34 mouse cellular contexts compared by ENCODE assay signal in the genomic region with DNA sequence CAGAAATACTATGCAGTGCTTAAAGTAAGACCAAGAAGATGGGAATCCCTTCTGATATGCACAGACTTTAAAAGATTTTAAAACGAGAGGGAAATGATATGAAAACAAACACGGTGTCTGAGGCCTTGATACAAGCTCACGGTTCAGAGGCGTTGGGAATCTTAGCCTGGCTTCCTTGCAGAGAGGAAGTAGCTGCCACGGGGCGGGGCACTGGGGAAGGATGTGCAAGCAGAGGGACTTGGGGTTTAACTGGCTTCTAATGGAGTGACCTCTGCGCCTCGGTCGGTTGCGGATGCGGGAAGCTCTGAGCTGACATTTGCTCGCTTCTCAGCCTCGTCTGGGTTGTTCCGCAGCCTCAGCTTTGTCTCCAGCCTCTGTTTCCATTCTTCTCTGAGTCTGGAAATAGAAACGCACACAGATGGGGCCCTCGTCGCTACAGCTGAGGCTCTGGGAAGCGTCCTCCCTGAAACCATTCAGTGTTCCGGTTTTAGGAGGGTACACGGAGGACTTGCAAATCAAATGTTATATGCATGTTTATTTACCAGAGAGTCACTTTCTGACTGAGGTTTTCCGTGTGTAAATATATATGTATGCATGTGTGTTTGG. TPM values are rescaled to one million over a fixed set of nuclear protein-coding genes. Genes with fewer than 3 reads are reported as not detected.
DNase-seq lines count a peak whose midpoint lies in the region; ATAC-seq and TF ChIP-seq lines count a peak whose summit lies in the region.
"Had no signal": no experiment of that assay in that cellular context is flagged by ENCODE, and none has a peak within 500 bp of the region (broad histone marks: within the 10 kb centered on the region; RNA-seq: fewer than 3 reads in every experiment).

No protein-coding gene starts in this region.

- no peaks in the 10 kb centered on the region for H3K27me3 ChIP-seq in stomach, postnatal 0 days (ENCODE audit: control insufficient read depth, insufficient read depth, low read length)
- H3K27me3 ChIP-seq: embryonic facial prominence, embryonic 12.5 days; liver, embryonic 15.5 days; lung, embryonic 15.5 days had no signal

- H3K9me3 ChIP-seq in stomach, postnatal 0 days (ENCODE audit: control insufficient read depth, low read length): no peaks in the 10 kb centered on the region
- H3K9me3 ChIP-seq: embryonic facial prominence, embryonic 12.5 days; limb, embryonic 10.5 days; liver, embryonic 15.5 days; lung, embryonic 15.5 days; megakaryocyte, embryonic 14.5 days had no signal

- H3K9ac ChIP-seq in stomach, postnatal 0 days (ENCODE audit: low read length): no peak overlapping the region
- H3K9ac ChIP-seq: embryonic facial prominence, embryonic 12.5 days; forebrain, postnatal 0 days; hindbrain, embryonic 14.5 days; liver, embryonic 15.5 days; lung, embryonic 15.5 days had no signal

- H3K4me3 ChIP-seq in layer of hippocampus, adult 2 months: no peak overlapping the region
- H3K4me3 ChIP-seq in stomach, postnatal 0 days (ENCODE audit: low read depth, low read length): no peak overlapping the region
- H3K4me3 ChIP-seq: embryonic facial prominence, embryonic 12.5 days; gastrocnemius, adult 2 months; limb, embryonic 10.5 days; liver, embryonic 15.5 days; lung, embryonic 15.5 days; megakaryocyte, embryonic 14.5 days had no signal

- H3K4me2 ChIP-seq in stomach, postnatal 0 days (replicated peaks; ENCODE audit: low read depth): no peak overlapping the region
- H3K4me2 ChIP-seq: embryonic facial prominence, embryonic 12.5 days; hindbrain, embryonic 14.5 days; liver, embryonic 15.5 days; lung, embryonic 15.5 days had no signal

- 0 out of 2 replicates have a peak overlapping the region, but pooled peaks have one; percentile 36 for H3K27ac ChIP-seq in layer of hippocampus, adult 2 months
- H3K27ac ChIP-seq in stomach, postnatal 0 days (replicated peaks): no peak overlapping the region
- H3K27ac ChIP-seq: embryonic facial prominence, embryonic 12.5 days; gastrocnemius, adult 2 months; hindbrain, embryonic 14.5 days; kidney, postnatal 0 days; limb, embryonic 10.5 days; liver, embryonic 15.5 days; lung, embryonic 15.5 days had no signal

- H3K36me3 ChIP-seq in stomach, postnatal 0 days (ENCODE audit: control insufficient read depth, insufficient read depth, low read length): no peaks in the 10 kb centered on the region
- H3K36me3 ChIP-seq: embryonic facial prominence, embryonic 12.5 days; limb, embryonic 10.5 days; liver, embryonic 15.5 days; lung, embryonic 15.5 days had no signal

- WGBS in stomach, postnatal 0 days: 48% methylated on average over 21 of the region's 21 CpGs

- no peaks in the 10 kb centered on the region for H3K4me1 ChIP-seq in stomach, postnatal 0 days (replicated peaks; ENCODE audit: control insufficient read depth, insufficient read depth)
- H3K4me1 ChIP-seq: liver, embryonic 15.5 days; lung, embryonic 15.5 days had no signal

- DNase-seq in layer of hippocampus, adult 2 months (ENCODE audit: low spot score in 2 of 2): no peak
- DNase-seq in layer of hippocampus, adult 8-10 months (ENCODE audit: low spot score in 2 of 2): no peak
- DNase-seq in thymus, postnatal 25 days: peak; percentile 29
- DNase-seq in thymus, postnatal 14 days: no peak
- peak; percentile 58 for DNase-seq in R1 (ENCODE audit: low read depth, low spot score)
- no peak for DNase-seq in ovary, postnatal 36 days (ENCODE audit: low spot score)
- DNase-seq in stomach, postnatal 0 days (ENCODE audit: low spot score): no peak
- DNase-seq: adrenal gland, adult 2 months; cerebellum, adult 11-12 months; cerebellum, postnatal 25 days; forebrain, postnatal 0 days; gastrocnemius, adult 2 months; heart, postnatal 36 days; kidney, adult 2 months; liver; lung, postnatal 36 days; right cerebral cortex, postnatal 14 days had no signal

- no peak for ATAC-seq in stomach, postnatal 0 days (ENCODE audit: low FRiP score, low TSS enrichment)
- ATAC-seq: forebrain, postnatal 0 days had no signal

- TF ChIP-seq CTCF in layer of hippocampus, adult 2 months (conservative IDR thresholded peaks at IDR 0.05): no peak
- no peak for TF ChIP-seq CTCF in stomach, postnatal 0 days (IDR thresholded peaks at IDR 0.05; ENCODE audit: low read depth)

- no peak for TF ChIP-seq EP300 in stomach, postnatal 0 days (optimal IDR thresholded peaks at IDR 0.05)

RNA-seq across cellular contexts. Expression of gene Fam240a, which starts 1.9 kb away (rescaled TPM):
- not detected for total RNA-seq in layer of hippocampus, adult 2 months (2021)
- not detected for total RNA-seq in layer of hippocampus, adult 8-10 months (2022)
- polyA plus RNA-seq in stomach, postnatal 0 days (2015; fragmentation: Nextera tagmentation; extraction: Ambion mirVana): not detected in 2 replicates
- total RNA-seq: adrenal gland, adult 2 months; adrenal gland, postnatal 4 days; forebrain, postnatal 0 days; heart, postnatal 36 days; layer of hippocampus, postnatal 14 days; left cerebral cortex, adult 8-10 months; midbrain, postnatal 0 days had no signal
- polyA plus RNA-seq: adrenal gland, adult 2 months; C2C12; embryonic facial prominence, embryonic 12.5 days; forebrain, embryonic 11.5 days; hindbrain, embryonic 14.5 days; intestine, embryonic 14.5 days; kidney, adult 2 months; kidney, postnatal 0 days; large intestine, adult 2 months; limb, embryonic 10.5 days; liver, embryonic 15.5 days; lung, embryonic 15.5 days; midbrain, postnatal 0 days had no signal

RNA-seq across cellular contexts. Expression of gene Tdgf1, which starts 31.2 kb away (rescaled TPM):
- under 1 TPM; 0.49 TPM for total RNA-seq in layer of hippocampus, adult 2 months (2021)
- total RNA-seq in layer of hippocampus, adult 8-10 months (2022): 1 to 10 TPM in 1 of 4 experiments, under 1 TPM in 2, not detected in 1; 0.62 to 1.2 (median 0.74) TPM
- 0.07 TPM in 1 of 2 replicates, not detected in the other for polyA plus RNA-seq in stomach, postnatal 0 days (2015; fragmentation: Nextera tagmentation; extraction: Ambion mirVana)
- total RNA-seq: adrenal gland, adult 2 months; forebrain, postnatal 0 days; gastrocnemius, adult 2 months; gastrocnemius, postnatal 4 days; heart, postnatal 36 days; midbrain, postnatal 0 days had no signal
- polyA plus RNA-seq: adrenal gland, adult 2 months; C2C12; embryonic facial prominence, embryonic 12.5 days; forebrain, embryonic 11.5 days; intestine, embryonic 14.5 days; kidney, adult 2 months; kidney, postnatal 0 days; large intestine, adult 2 months; limb, embryonic 10.5 days; liver, embryonic 15.5 days; lung, embryonic 15.5 days; midbrain, postnatal 0 days had no signal

RNA-seq across cellular contexts. Expression of gene Tmie, which starts 34.8 kb away (rescaled TPM):
- total RNA-seq in layer of hippocampus, adult 2 months (2021): 1 to 10 TPM; 1.9 to 2.0 TPM
- total RNA-seq in layer of hippocampus, adult 8-10 months (2022): 1 to 10 TPM; 2.4 to 3.6 (median 2.8) TPM
- polyA plus RNA-seq in stomach, postnatal 0 days (2015; fragmentation: Nextera tagmentation; extraction: Ambion mirVana): 1.5 and 1.6 TPM in 2 replicates
- polyA plus RNA-seq: C2C12 had no signal

RNA-seq across cellular contexts. Expression of gene Als2cl, which starts 35.1 kb away (rescaled TPM):
- 10 to 100 TPM in 1 of 2 experiments, 1 to 10 TPM in 1; 9.1 to 14.6 TPM for total RNA-seq in layer of hippocampus, adult 2 months (2021)
- total RNA-seq in layer of hippocampus, adult 8-10 months (2022): 10 to 100 TPM in 3 of 4 experiments, 1 to 10 TPM in 1; 8.0 to 14.7 (median 13.7) TPM
- 5.5 and 6.1 TPM in 2 replicates for polyA plus RNA-seq in stomach, postnatal 0 days (2015; fragmentation: Nextera tagmentation; extraction: Ambion mirVana)

RNA-seq across cellular contexts. Expression of gene Lrrc2, which starts 36.6 kb away (rescaled TPM):
- total RNA-seq in layer of hippocampus, adult 2 months (2021): 1 to 10 TPM; 1.5 to 3.5 TPM
- 1 to 10 TPM; 1.3 to 2.0 (median 1.8) TPM for total RNA-seq in layer of hippocampus, adult 8-10 months (2022)
- polyA plus RNA-seq in stomach, postnatal 0 days (2015; fragmentation: Nextera tagmentation; extraction: Ambion mirVana): 0.07 and 0.08 TPM in 2 replicates
- total RNA-seq: neutrophil, adult 5-6 weeks had no signal

Comparison
In these comparisons a context has a peak if more than half of its experiments do, and no peak if none do; other contexts are left out.
1. DNase-seq: peak in thymus, postnatal 25 days (single experiment) and R1 (single experiment); none in layer of hippocampus, adult 2 months (0 of 2), layer of hippocampus, adult 8-10 months (0 of 2), thymus, postnatal 14 days (single experiment), ovary, postnatal 36 days (single experiment) and stomach, postnatal 0 days (single experiment).